Mouse (Mus musculus) intestine, embryonic 14.5 days (tissue): ENCODE measurements around the gene Tcf3. TPM values are rescaled to one million over a fixed set of nuclear protein-coding genes. Genes with fewer than 3 reads are reported as not detected.
A peak's percentile ranks its signal among the peaks of the same experiment; 100 is the strongest.

ENCODE experiments used
- ATAC-seq: fragments of 200-750 bp; cut with Nextera tagmentation; replicated peaks from 2 replicates; pipeline ENCODE4 v1.8.0; 2017; ENCODE audit warnings: low read depth, moderate number of reproducible peaks, moderate TSS enrichment, moderate library complexity; ENCODE audit not compliant: low FRiP score, low TSS enrichment
- DNase-seq: peaks from one replicate; pipeline ENCODE4 v3.0.0-alpha.2; 2018; ENCODE audit warnings: low spot score
- H3K27ac ChIP-seq: fragments of 300-500 bp; sonication (generic); 2 replicates; pipeline ENCODE4 v1.5.1; 2014; ENCODE audit warnings: low read depth, mild to moderate bottlenecking, control low read depth
- H3K27me3 ChIP-seq: fragments of 300-500 bp; sonication (generic); replicated peaks from 2 replicates; pipeline ENCODE4 v1.6.1; 2014; ENCODE audit warnings: low read length, control low read depth; ENCODE audit not compliant: control insufficient read depth, insufficient read depth
- H3K36me3 ChIP-seq: fragments of 300-500 bp; sonication (generic); 2 replicates; pipeline ENCODE4 v1.6.1; 2014; ENCODE audit warnings: low read length, control low read depth; ENCODE audit not compliant: control insufficient read depth, insufficient read depth
- H3K4me1 ChIP-seq: fragments of 300-500 bp; sonication (generic); replicated peaks from 2 replicates; pipeline ENCODE4 v1.6.1; 2014; ENCODE audit warnings: low read length, control low read depth, mixed read lengths; ENCODE audit not compliant: control insufficient read depth, insufficient read depth
- H3K4me2 ChIP-seq: fragments of 300-500 bp; sonication (generic); 2 replicates; pipeline ENCODE4 v1.6.1; 2014; ENCODE audit warnings: low read length
- H3K4me3 ChIP-seq: fragments of 300-500 bp; sonication (generic); 2 replicates; pipeline ENCODE4 v1.5.1; 2014; ENCODE audit warnings: low read depth, low read length, control low read depth, mixed read lengths
- H3K9ac ChIP-seq: fragments of 300-500 bp; sonication (generic); 2 replicates; pipeline ENCODE4 v1.6.1; 2014; ENCODE audit warnings: mild to moderate bottlenecking, low read length
- H3K9me3 ChIP-seq: fragments of 300-500 bp; sonication (generic); 2 replicates; pipeline ENCODE4 v1.6.1; 2016; ENCODE audit warnings: low read length, control low read depth; ENCODE audit not compliant: control insufficient read depth
- WGBS: fragments of 180-500 bp; shearing (Covaris S2); extraction: QIAGEN DNeasy Blood & Tissue Kit; methylation state at CpG from one replicate; pipeline ENCODE4 v1.1.7; 2014; 5-methylcytosine and 5-hydroxymethylcytosine counted together
- polyA plus RNA-seq: library from polyadenylated mRNA; unstranded; fragments of >200 nt; fragmentation: Nextera tagmentation; extraction: Ambion mirVana; gene quantifications from 2 replicates; pipeline ENCODE4 v1.2.1, GENCODE M21; 2014

Tcf3 gene
- polyA plus RNA-seq, 1 experiment from 2014 or later: 114 TPM

- Histone ChIP-seq H3K9me3 (no peaks in the 10 kb centered on the region), H3K36me3 (peaks cover 48% of the 10 kb centered on the region), H3K4me3 (peak overlapping the region; percentile 72), H3K4me2 (peak overlapping the region; percentile 81), H3K27me3 (no peaks in the 10 kb centered on the region), H3K4me1 (peaks cover 21% of the 10 kb centered on the region), H3K27ac (peak overlapping the region; percentile 99), H3K9ac (peak overlapping the region; percentile 96)
- DNase-seq (no peak), ATAC-seq (no peak)
- 15% methylated on average over 17 of the region's 17 CpGs for WGBS
Observed at GRCm38 (mm10) chr10:80399973-80400703, 33.3 kb downstream of the Tcf3 start.

DNA sequence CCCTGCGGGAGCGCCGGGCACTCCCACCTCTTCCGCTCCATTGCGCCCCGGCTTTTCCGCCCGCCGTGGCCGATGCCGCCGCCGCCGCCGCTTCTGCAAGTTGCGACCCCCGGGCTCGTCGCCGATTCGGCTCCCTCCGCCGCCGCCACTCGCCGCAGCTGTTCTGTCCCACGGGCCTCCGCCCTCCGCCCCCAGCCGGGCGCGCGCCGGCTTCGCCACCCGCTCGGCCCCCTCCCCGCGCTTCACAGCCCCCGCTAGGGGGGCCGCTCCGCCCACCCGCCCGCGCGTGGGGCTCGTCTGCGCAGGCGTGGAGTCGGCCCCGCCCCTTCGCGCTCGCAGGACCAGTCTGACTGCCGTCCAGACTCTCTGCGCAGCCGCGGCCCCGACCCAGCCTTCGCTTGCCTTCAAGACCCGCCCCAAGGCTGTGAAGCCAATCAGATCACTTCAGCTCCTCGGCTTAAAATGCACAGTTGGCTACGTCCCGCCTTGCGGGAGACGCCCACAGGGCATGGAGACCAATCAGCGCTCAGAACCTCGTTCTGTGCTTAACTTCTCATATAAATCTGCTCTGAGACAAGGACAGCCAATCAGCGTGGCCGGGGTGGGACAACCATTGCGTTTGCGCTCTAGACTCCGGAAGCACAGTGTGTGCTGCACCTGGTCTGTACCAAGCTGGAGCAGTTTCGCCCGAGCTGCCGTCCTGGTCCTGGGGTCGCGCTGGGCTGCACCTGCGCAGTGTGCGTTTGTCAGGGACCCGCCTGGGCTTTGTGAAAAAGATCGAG, 34.1 kb downstream of the Tcf3 start, which contains the start of gene Mbd3:
Gene Mbd3, minus strand, starts transcription at position 360 of the 782 bp plus-strand sequence.
- WGBS: under 1% methylated on average over 75 of the region's 82 CpGs
- H3K9ac ChIP-seq: peak within 1 kb of the TSS; percentile 96

DNA sequence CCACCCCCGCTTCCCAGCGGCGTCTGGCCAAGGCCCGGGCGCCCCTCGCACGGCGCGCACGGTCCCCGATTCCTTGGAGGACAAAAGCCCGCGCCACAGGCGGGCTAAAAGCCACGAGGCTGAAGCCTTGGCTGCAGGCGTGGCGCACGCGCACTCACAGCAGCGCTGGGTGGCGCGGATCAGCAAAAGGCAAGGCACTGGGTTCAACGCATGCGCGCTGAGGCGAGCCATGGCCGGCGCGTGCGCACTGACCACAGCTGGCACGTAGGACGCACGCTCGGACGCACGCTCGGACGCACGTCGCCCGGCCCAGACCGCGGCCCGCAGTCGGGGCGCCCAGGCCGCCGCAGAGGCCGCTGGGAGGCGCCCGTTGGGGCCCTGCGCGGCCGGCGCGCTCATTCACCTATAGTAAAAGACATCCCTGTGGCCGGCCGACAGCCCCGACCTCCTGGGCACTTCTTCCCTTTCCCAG, 34.7 kb downstream of the Tcf3 start:
- Histone ChIP-seq H3K4me3 (peak overlapping the region; percentile 72), H3K27ac (peak overlapping the region; percentile 99), H3K4me1 (peaks cover 21% of the 10 kb centered on the region), H3K4me2 (peak overlapping the region; percentile 88), H3K36me3 (peaks cover 52% of the 10 kb centered on the region), H3K27me3 (no peaks in the 10 kb centered on the region), H3K9me3 (no peaks in the 10 kb centered on the region), H3K9ac (peak overlapping the region; percentile 96)
- WGBS: under 1% methylated on average over 57 of the region's 59 CpGs
- DNase-seq: peak; percentile 94
- ATAC-seq: peak; percentile 80

More for the DNA sequence above, 34.1 kb downstream of the Tcf3 start, which contains the start of gene Mbd3:
- DNase-seq (peak; percentile 95), ATAC-seq (peak; percentile 96)
- H3K4me2 ChIP-seq: peak within 1 kb of the TSS; percentile 88
- H3K4me1 ChIP-seq: peaks cover 21% of the 10 kb centered on the region
- H3K4me3 ChIP-seq: peak within 1 kb of the TSS; percentile 72
- no peaks in the 10 kb centered on the region for H3K9me3 ChIP-seq
- peak within 1 kb of the TSS; percentile 99 for H3K27ac ChIP-seq
- no peaks in the 10 kb centered on the region for H3K27me3 ChIP-seq
- H3K36me3 ChIP-seq: peaks cover 52% of the 10 kb centered on the region

DNA sequence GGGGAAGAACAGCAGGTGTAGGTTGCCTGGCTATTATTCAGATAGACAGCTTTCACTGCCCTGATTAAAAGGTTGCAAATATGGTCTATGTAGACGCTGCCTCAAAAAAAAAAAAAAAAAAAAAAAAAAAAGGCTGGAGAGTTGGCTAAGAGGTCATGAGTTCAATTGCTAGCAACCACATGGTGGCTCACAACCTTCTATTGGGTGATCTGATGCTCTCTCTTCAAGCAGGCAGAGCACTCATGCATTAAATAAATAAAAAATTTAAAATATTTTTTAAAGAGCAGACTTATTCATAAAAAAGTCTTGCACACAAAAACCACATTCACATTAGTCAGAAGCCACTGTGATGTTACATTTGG, 35.3 kb downstream of the Tcf3 start:
- Histone ChIP-seq H3K4me3 (peak overlapping the region; percentile 72), H3K36me3 (peaks cover 52% of the 10 kb centered on the region)

GRCm38 (mm10) chr10:80397524-80398173, 35.8 kb downstream of the Tcf3 start:
- no peaks in the 10 kb centered on the region for H3K9me3 ChIP-seq
- H3K4me2 ChIP-seq: peak overlapping the region; percentile 88
- peak overlapping the region; percentile 72 for H3K4me3 ChIP-seq
- 39% methylated on average over 8 of the region's 8 CpGs for WGBS
- H3K36me3 ChIP-seq: peaks cover 52% of the 10 kb centered on the region
- H3K27me3 ChIP-seq: no peaks in the 10 kb centered on the region
- H3K27ac ChIP-seq: peak overlapping the region; percentile 99; the same call in 1 of the 2 replicates
- DNase-seq (no peak), ATAC-seq (no peak)
- peak overlapping the region; percentile 96 for H3K9ac ChIP-seq
- peaks cover 21% of the 10 kb centered on the region for H3K4me1 ChIP-seq

More for the DNA sequence above, 35.3 kb downstream of the Tcf3 start:
- Histone ChIP-seq H3K4me2 (peak overlapping the region; percentile 88), H3K9me3 (no peaks in the 10 kb centered on the region), H3K4me1 (peaks cover 21% of the 10 kb centered on the region), H3K9ac (peak overlapping the region; percentile 96), H3K27me3 (no peaks in the 10 kb centered on the region), H3K27ac (peak overlapping the region; percentile 99)
- ATAC-seq: no peak
- DNase-seq: no peak
- WGBS: 0% methylated on average over 1 of the region's 1 CpGs

- no peak for ATAC-seq
- Histone ChIP-seq H3K9ac (peak overlapping the region; percentile 96), H3K27ac (peak overlapping the region; percentile 99; the same call in 1 of the 2 replicates), H3K4me3 (peak overlapping the region; percentile 72), H3K4me2 (peak overlapping the region; percentile 88), H3K4me1 (peaks cover 21% of the 10 kb centered on the region), H3K27me3 (no peaks in the 10 kb centered on the region), H3K36me3 (peaks cover 55% of the 10 kb centered on the region), H3K9me3 (no peaks in the 10 kb centered on the region)
- no peak for DNase-seq
- 83% methylated on average over 11 of the region's 11 CpGs for WGBS
Observed at GRCm38 (mm10) chr10:80396822-80397523, 36.5 kb downstream of the Tcf3 start.

DNA sequence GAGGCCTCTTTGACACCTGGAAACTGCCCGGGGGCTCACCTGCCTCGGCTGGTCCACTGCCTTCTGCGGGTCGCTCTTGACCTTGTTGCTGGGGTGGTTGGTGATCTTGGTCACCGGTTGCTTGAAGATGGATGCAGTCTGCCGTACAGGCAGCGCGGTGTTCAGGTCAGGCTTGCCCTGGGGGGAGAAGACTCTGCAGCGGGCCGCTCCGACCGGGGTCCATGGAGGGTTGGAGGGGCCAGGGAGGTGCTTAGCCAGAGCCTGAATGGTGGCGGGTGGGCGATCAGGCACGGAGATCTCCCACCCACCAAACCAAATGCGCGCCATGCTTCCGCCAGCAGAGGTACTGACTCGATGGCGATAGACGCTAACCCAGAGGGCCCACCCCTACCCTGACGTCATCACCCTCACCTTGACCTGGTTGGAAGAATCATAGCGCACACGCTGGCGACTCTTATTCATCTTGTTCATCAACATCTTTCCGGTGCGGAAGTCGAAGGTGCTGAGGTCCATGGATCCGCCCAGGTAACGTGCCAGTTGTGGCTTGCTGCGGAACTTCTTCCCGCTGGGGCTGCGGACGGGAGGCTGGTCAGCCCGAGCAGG, 38.3 kb downstream of the Tcf3 start:
- WGBS: 95% methylated on average over 35 of the region's 35 CpGs
- no peak overlapping the region for H3K4me2 ChIP-seq
- no peak for ATAC-seq
- H3K9me3 ChIP-seq: no peaks in the 10 kb centered on the region
- no peak overlapping the region for H3K4me3 ChIP-seq
- peaks cover 61% of the 10 kb centered on the region for H3K36me3 ChIP-seq
- H3K27ac ChIP-seq: no peak overlapping the region
- H3K9ac ChIP-seq: no peak overlapping the region
- no peaks in the 10 kb centered on the region for H3K27me3 ChIP-seq
- H3K4me1 ChIP-seq: peaks cover 16% of the 10 kb centered on the region
- no peak for DNase-seq
